Mouse (Mus musculus) spleen, postnatal 14 days (tissue): Measurements from ENCODE around the gene Tmem255a.

Experiments
- DNase-seq, 2 experiments: peaks; one replicate each; pipeline ENCODE4 v3.0.0; 2021 to 2022; ENCODE audit warnings: low spot score in 2 of 2

Gene Tmem255a

GRCm38 (mm10) chrX:38251851-38252571 lies at the start of gene Tmem255a:
Gene Tmem255a, minus strand, starts transcription at chrX:38252439.
- no peak for DNase-seq

DNA sequence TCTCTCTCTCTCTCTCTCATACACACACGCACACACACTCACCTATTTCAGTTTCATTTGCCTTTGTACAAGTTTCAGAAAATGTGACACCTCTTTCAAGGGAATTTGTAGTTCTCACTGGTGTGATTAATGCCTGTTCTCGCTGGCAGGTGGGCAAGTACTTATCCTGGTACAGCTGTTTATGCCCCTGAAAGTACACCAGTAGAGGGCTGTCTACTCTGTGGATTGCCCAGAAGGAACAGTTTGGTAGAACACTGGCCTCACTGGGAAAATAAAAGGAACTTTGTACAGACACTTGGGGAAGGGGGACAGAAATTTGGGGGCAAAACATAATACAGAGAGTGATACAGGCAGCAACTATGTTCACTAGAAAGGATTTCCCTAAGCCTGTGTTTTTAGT lies 7.4 kb upstream of the Tmem255a start:
- no peak for DNase-seq

- no peak for DNase-seq
These were observed 1.8 kb downstream of the Tmem255a start for GRCm38 (mm10) chrX:38250352-38250950.

GRCm38 (mm10) chrX:38249640-38250351 lies 2.4 kb downstream of the Tmem255a start:
- DNase-seq = peak in 1 of 2 experiments; percentile 12

DNA sequence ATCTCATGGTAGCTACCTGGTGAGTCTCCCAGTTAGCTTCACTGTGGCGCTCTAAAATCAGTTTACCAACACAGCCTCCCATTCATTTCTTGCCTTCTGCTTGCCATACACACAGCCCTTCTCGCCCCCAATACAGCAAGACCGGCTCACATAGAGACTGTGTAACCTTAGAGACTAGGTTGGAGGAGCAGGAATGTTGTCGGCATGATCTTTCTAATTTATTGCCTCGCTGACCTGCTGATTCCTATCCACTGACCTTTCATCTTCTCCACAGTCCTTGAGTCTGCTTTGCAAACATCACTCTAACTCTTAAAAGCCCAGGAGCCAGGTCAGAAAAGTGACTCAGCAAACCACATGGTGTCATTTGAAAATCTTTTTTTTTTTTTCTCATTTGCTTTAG lies 4.6 kb downstream of the Tmem255a start:
- DNase-seq = no peak

- no peak for DNase-seq
These were observed 5.1 kb downstream of the Tmem255a start for GRCm38 (mm10) chrX:38247108-38247507.

DNA sequence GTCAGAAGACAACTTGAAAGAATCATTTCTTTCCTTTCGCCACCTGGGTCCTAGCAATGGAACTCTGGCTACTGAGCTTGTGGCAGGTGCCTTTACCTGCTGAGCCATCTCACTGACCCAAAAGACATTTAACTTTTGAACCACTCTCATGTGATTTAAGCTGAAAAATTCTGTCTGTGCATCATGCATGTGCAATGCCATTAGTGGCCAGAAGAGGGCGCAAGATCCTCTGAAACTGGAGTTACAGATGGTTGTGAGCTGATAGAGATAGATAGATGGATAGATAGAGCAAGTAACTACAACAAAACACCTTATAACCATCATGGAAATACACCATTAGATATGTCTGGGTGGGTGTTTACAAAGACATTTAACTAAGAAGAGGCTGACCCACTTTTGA lies 14.5 kb downstream of the Tmem255a start:
- peak in 1 of 2 experiments; percentile 36 for DNase-seq

DNA sequence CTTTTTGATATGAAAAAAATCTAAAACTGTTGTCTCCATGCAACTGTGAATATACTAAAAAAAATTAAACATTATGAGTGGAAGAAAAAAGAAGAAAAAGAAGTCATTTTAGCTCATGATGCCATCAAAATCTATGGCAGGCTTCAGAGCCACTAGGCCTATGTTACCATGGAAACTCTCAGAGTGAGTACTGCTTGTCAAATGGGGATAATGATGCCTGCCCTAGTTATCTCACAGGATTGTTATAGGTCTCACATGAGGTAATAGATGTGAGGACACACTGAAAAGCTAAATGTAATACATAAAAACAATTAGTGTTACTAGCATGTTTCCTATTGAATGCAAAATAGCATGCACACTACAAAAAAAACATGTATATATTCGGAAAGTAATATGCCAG lies 22.4 kb downstream of the Tmem255a start:
- DNase-seq = no peak

- no peak for DNase-seq
These were observed 29.5 kb downstream of the Tmem255a start for GRCm38 (mm10) chrX:38222757-38223156.

GRCm38 (mm10) chrX:38217676-38217991 lies 34.6 kb downstream of the Tmem255a start:
- no peak for DNase-seq

DNA sequence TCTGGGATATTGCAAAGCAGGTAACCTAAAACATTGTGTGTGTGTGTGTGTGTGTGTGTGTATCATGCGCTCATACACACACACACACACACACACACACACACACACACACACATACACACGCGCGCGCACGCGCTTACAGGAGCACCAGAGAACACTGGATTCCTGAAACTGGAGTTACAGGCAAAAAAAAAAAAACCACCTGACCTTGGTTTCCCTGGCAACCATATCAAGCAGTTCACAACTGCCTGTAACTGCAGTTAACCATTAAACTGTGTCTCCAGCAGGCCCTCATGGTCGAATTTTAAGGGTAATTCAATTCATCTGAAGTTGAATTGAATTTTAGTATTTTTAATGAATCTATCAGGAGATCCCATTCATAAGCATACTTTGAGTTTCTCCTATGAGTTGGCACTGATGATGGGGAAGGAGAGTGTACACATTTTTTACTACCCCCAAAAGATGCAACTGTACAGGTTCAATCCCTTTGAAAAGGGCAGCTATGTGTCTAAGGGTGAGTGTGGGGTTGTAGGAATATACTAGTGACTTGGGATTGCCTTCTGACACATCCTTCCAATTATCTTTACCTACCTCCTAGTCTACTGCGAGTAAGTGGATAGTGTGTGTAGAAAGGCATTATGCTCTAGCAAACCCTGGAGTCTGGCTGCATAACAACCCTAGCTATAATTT lies 35.1 kb downstream of the Tmem255a start:
- DNase-seq = no peak

- DNase-seq = no peak
These were observed 44.8 kb downstream of the Tmem255a start for GRCm38 (mm10) chrX:38207392-38207791.

DNA sequence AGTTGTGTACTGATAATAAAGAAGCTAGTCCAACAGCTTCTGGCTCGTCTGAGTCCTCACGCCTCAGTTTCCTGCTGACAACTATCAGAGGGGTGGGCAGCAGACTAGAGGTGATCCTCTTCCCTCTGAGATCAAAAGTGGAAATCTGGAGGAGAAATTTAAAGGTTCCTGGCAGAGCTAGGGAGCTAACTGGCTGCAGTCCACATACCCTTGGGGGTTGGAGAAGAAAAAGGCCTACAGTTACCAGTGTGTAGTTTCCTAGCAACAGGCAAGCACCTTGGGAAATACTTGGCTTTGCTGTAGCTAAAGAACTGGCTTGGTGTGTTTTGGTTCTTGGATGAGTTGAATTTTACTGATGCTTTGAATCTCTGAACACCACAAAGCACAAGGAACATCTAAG lies 50.4 kb downstream of the Tmem255a start:
- no peak for DNase-seq

GRCm38 (mm10) chrX:38190458-38190764 lies 61.8 kb downstream of the Tmem255a start:
- DNase-seq = no peak

DNA sequence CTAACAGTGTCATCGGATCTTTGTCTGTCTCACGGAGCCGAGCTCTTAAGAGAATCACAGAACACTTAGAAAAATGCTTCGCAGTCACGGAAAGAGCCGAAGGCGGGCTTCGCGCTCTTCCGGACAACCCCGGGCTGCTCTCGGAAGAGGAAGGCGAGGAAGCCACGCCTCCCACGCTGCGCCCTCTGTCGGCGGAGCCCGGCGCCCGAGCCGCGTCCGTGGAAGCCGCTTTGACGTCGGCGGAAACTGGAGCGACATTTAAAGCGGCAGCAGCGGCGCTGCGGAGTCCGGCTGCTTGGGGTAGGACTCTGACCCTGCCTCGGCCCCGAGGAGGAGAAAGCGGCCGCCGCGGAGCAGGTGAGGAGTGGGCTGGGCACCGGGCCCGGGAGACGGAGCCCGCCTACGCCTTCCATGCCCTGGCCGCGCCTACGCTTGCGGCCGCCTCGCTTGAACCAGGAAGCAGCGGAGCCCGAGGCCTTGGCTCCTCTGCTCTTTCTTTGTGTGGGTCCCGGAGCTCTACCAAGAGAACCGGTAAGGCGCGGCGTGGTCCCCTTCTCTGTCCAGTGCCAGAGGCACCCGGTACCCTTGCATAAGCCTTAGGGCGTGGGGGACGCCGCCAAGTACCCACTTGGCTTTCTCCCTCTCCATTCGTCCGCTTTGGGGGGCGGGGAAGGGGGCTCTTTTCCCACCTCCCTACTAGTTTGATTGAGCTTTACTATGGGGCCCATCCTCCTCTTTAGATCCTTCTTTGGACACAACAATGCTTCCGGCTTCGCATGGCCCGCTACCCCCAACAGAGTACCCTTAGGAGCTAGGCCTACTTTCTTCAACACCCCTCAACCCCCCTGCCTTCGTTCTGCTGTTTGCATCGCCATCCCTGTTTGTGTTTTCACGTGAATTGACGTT lies 62.4 kb downstream of the Tmem255a start, which contains the start of gene Zbtb33:
Gene Zbtb33, plus strand, starts transcription at position 242 of the 906 bp plus-strand sequence.
- peak; percentile 78 to 84 for DNase-seq

DNA sequence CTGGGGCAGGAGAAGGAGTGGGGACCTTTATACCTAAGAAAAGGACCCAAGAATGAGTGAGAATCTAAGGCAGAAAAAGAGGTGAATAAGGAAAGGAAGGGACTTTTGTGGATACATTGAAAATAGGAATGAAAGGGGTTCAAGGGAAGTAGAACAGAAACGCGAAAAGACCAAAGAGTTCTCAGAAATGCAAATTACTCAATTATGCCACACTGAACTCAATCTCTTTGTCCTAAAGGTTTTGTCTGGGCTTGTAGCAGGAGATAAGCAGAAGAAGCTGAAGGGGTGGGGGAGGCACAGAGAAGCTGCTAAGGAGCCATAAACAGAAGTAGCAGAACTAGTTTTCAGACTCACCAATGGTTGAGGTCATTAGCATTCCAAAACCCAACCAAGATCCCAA lies 66.7 kb downstream of the Tmem255a start:
- no peak for DNase-seq

DNA sequence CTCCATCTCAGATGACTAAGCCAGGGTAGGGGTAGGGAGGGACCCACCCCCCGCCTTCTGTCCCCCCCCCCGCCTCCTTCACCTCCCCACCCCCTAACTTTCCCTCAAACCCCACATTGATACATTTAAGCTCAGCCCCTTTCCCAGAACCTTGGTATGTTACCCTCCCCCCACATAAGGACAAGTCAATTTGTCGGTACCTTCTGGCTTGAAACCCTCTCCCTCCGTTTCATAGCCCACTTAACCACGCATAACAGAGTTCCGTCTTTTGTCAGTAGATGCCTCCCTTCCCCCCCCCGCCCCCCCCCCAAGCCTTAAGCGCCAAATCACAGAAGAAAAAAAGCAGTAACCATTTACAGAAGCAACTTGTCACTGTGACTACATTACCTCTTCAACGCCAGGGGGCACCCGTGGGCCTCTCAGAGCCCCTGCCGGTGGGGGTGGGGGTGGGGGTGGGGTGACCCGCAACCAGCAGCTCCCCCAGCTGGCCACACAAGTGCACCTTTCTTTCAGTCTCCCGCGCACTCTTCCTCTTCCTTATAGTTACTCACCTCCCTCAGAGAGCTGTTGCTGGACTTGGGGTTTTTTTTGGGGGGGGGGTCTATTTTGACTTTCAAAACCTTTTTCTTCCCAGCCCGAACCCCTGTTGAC lies 70.5 kb downstream of the Tmem255a start:
- peak; percentile 15 to 42 for DNase-seq

GRCm38 (mm10) chrX:38180656-38181607 lies 71.3 kb downstream of the Tmem255a start:
- DNase-seq = no peak

DNA sequence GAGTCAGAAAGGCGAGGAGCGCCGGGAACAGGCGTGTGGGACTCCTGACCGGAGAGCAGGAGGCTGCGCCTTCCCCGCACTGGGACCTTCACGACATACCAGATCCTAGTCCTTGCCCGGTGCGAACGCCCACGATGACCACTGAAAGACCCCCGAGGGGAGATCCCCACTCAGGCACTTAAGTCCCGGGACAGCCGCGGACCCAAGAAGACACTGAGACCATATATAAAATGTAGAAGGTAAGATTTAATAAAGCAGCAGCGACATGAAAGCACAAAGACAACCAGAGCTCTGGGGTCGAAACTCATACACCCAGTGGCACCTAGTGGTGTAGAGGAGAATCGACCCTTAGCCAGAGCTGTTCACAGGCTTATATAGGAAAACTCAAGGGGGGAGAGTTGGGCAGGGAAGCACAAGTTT lies 72.3 kb downstream of the Tmem255a start:
- DNase-seq = peak; percentile 7 to 15

DNA sequence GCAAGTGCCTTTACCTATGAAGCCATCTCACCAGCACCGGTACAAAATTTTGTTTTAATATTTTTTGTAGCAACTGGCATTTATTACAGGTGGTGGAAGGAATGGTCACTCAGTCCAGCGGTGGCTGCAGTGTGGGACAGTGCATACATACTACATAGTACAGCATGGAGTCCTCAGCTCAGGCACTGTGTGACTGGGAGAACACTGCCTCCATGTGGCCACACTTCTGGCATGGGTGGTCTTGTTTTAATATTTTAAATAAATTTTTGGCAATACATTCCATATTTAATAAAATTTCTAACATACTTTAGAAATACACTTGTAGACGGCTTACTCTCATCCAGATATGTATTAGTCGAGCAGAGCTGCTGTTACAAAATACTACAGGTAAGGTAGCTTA lies 85.6 kb downstream of the Tmem255a start:
- DNase-seq = no peak
